Mouse (Mus musculus): ENCODE results near the gene Apeh. TPM values are rescaled to one million over a fixed set of nuclear protein-coding genes. Genes with fewer than 3 reads are reported as not detected.

Gene Apeh
- 24.7 TPM for polyA plus RNA-seq (2014; fragmentation: Illumina TruSeq; extraction: RNeasy Lipid Tissue Mini Kit (QIAGEN cat#74804); ENCODE audit: low read depth, low replicate concordance)

DNA sequence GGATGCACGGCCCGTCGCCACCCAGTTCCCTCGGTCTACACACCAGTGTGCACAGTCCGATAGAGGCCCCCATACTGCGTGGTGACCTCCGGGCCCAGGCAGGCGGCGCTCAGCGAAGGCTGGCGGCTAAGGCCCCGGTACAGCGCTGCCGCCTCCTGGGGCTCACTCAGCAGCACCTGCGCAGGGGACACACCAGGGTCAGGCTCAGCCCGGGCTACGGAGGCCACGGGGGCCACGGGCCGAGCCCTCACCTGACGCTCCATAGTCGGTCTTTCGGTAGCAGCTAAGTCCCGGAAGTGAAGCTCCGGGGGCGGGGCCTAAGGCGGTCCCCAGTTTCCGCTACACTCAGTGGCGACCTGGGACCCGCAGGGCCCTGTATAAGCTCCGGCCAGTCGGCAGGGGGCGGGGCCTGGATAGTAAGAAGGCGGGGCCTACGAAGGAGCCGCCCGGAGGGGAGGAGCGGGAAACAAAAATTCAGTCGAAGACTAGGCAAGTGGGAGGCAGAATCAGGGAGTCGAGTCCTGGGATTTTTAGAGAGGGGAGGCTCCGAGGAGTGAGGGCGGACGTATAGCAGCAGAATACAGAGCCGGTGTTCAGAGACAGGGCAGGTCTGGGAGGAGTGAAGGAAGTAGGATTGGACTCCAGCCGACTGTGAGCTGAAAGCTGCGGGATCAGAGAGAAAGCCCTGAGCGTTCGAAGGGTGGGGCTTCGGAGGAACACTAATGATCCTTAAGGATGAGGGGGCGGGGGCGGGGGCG lies at the start of gene Apeh:
TSS of gene Apeh (minus strand) at position 423 of the 758 bp plus-strand sequence.

DNA sequence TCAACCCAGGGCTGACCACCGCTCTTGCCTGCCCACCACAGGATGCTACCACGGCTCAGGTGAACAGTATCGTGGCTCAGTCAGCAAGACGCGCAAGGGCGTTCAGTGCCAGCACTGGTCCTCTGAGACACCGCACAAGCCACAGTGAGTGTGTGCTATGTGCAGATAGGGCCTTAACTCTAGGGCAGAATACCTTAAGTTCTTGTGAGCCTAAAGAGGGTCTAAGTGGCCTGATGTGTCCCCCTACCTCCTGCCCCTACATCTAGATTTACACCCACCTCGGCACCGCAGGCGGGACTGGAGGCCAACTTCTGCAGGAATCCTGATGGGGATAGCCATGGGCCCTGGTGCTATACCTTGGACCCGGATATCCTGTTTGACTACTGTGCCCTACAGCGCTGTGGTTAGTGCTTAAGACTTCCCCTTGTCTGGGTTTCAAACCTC lies 11.4 kb downstream of the Apeh start, which contains the start of gene Rnf123:
TSS of gene Rnf123 (minus strand) at position 359 of the 444 bp plus-strand sequence.

DNA sequence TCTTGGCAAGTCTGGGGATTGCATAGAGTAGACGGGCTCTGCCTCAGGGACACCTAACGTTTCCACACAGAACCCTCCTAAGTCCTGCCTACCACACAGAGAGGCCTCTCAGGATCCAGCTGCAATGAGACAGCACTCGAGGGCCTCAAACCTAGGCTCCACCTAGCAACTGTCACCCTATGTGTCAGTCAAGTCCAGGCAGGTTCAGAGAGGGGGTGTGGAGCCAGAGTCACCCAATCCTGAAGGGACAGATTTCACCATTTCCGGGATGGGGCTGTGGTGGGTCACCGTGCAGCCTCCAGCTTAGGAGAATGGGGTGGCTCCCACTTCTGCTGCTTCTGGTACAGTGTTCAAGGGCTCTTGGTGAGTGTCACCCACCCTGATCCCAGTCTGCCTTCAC lies 14.2 kb downstream of the Apeh start, which contains the start of gene Mst1:
TSS of gene Mst1 (plus strand) at position 269 of the 400 bp plus-strand sequence.

DNA sequence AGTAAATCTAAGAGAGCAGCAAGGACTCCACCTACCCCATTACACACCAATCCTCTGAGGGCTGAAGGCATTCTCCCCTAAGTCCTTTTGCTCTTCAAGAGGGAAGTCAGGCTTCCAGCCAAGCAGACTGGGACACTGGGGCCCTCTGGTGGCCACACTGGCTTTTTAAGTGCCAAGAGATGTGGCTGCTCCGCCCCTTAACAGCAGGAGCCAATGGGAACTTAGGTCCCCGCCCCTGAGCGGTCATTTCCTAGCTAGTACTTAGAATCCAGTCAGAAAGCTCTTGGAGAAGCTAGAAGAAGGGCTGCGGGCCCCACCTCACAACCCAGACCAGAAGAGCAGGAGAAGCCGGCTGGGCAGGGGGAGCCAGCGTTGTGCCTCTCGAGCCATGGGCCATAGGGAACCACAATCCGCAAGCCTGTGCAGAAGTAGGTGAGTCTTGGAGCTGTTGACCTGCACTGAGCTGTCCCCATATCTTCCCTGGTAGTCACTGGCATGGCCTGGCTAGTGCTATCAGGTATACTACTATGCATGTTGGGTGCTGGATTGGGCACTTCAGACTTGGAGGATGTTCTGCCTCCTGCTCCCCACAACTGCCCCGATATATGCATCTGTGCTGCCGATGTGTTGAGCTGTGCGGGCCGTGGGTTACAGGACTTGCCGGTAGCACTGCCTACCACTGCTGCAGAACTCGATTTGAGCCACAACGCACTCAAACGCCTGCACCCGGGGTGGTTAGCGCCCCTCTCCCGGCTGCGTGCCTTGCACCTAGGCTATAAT lies 41.3 kb downstream of the Apeh start, which contains the start of gene Amigo3:
TSS of gene Amigo3 (plus strand) at position 275 of the 780 bp plus-strand sequence.

DNA sequence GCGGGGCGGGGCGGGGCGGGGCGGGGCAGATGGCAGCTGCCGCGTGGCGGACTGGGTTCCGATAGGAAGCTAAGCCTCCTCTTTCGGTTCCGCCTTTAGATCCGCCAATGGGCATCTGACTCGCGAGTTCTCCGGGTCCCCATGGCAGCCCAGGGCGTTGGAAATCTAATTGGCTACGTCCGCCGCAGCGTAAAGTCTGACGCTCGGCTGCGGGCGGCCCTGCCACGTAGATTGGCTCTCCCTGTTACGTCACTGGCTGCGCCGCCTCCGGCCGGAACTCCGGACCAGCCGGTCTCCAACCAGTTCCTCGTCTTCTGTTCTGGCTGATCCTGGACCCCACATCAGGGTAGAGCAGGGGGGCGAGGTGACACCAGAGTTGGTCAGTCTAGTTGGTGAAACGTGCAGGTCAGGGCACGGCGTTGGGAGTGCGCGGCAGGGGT lies 45.4 kb downstream of the Apeh start, which contains the start of gene Gmppb:
TSS of gene Gmppb (plus strand) at position 227 of the 440 bp plus-strand sequence.

Other genes with a start within 250 kb of the Apeh start
- gene Rbm6, start 221.4 kb downstream of the Apeh start, polyA plus RNA-seq (2014; fragmentation: Illumina TruSeq; extraction: RNeasy Lipid Tissue Mini Kit (QIAGEN cat#74804); ENCODE audit: low read depth, low replicate concordance) = 211 TPM
- not detected for gene Mon1a, start 206.5 kb downstream of the Apeh start, polyA plus RNA-seq (2014; fragmentation: Illumina TruSeq; extraction: RNeasy Lipid Tissue Mini Kit (QIAGEN cat#74804); ENCODE audit: low read depth, low replicate concordance)
- 2.0 TPM for gene Mst1r, start 187.7 kb downstream of the Apeh start, polyA plus RNA-seq (2014; fragmentation: Illumina TruSeq; extraction: RNeasy Lipid Tissue Mini Kit (QIAGEN cat#74804); ENCODE audit: low read depth, low replicate concordance)
- not detected for gene Actl11, start 166.1 kb downstream of the Apeh start, polyA plus RNA-seq (2014; fragmentation: Illumina TruSeq; extraction: RNeasy Lipid Tissue Mini Kit (QIAGEN cat#74804); ENCODE audit: low read depth, low replicate concordance)
- not detected for gene Camkv, start 158.9 kb downstream of the Apeh start, polyA plus RNA-seq (2014; fragmentation: Illumina TruSeq; extraction: RNeasy Lipid Tissue Mini Kit (QIAGEN cat#74804); ENCODE audit: low read depth, low replicate concordance)
- 0.32 TPM for gene Traip, start 144.5 kb downstream of the Apeh start, polyA plus RNA-seq (2014; fragmentation: Illumina TruSeq; extraction: RNeasy Lipid Tissue Mini Kit (QIAGEN cat#74804); ENCODE audit: low read depth, low replicate concordance)
- 4.6 TPM for gene Uba7, start 119.1 kb downstream of the Apeh start, polyA plus RNA-seq (2014; fragmentation: Illumina TruSeq; extraction: RNeasy Lipid Tissue Mini Kit (QIAGEN cat#74804); ENCODE audit: low read depth, low replicate concordance)
- gene Gm20661, start 111.5 kb downstream of the Apeh start, polyA plus RNA-seq (2014; fragmentation: Illumina TruSeq; extraction: RNeasy Lipid Tissue Mini Kit (QIAGEN cat#74804); ENCODE audit: low read depth, low replicate concordance) = 0.47 TPM
- gene Inka1, start 108.7 kb downstream of the Apeh start, polyA plus RNA-seq (2014; fragmentation: Illumina TruSeq; extraction: RNeasy Lipid Tissue Mini Kit (QIAGEN cat#74804); ENCODE audit: low read depth, low replicate concordance) = not detected
- not detected for gene Cdhr4, start 102.1 kb downstream of the Apeh start, polyA plus RNA-seq (2014; fragmentation: Illumina TruSeq; extraction: RNeasy Lipid Tissue Mini Kit (QIAGEN cat#74804); ENCODE audit: low read depth, low replicate concordance)
- gene Gm20662, start 98.3 kb downstream of the Apeh start, polyA plus RNA-seq (2014; fragmentation: Illumina TruSeq; extraction: RNeasy Lipid Tissue Mini Kit (QIAGEN cat#74804); ENCODE audit: low read depth, low replicate concordance) = not detected
- gene Ip6k1, start 92.1 kb downstream of the Apeh start, polyA plus RNA-seq (2014; fragmentation: Illumina TruSeq; extraction: RNeasy Lipid Tissue Mini Kit (QIAGEN cat#74804); ENCODE audit: low read depth, low replicate concordance) = 21.5 TPM
- gene Gmppb, start 45.4 kb downstream of the Apeh start, polyA plus RNA-seq (2014; fragmentation: Illumina TruSeq; extraction: RNeasy Lipid Tissue Mini Kit (QIAGEN cat#74804); ENCODE audit: low read depth, low replicate concordance) = 1.2 TPM
- 0.28 TPM for gene Amigo3, start 41.4 kb downstream of the Apeh start, polyA plus RNA-seq (2014; fragmentation: Illumina TruSeq; extraction: RNeasy Lipid Tissue Mini Kit (QIAGEN cat#74804); ENCODE audit: low read depth, low replicate concordance)
- not detected for gene Mst1, start 14.2 kb downstream of the Apeh start, polyA plus RNA-seq (2014; fragmentation: Illumina TruSeq; extraction: RNeasy Lipid Tissue Mini Kit (QIAGEN cat#74804); ENCODE audit: low read depth, low replicate concordance)
- gene Rnf123, start 11.3 kb downstream of the Apeh start, polyA plus RNA-seq (2014; fragmentation: Illumina TruSeq; extraction: RNeasy Lipid Tissue Mini Kit (QIAGEN cat#74804); ENCODE audit: low read depth, low replicate concordance) = 0.60 TPM
- 0.79 TPM for gene Bsn, start 95.8 kb upstream of the Apeh start, polyA plus RNA-seq (2014; fragmentation: Illumina TruSeq; extraction: RNeasy Lipid Tissue Mini Kit (QIAGEN cat#74804); ENCODE audit: low read depth, low replicate concordance)
- 38.0 TPM for gene Dag1, start 169.4 kb upstream of the Apeh start, polyA plus RNA-seq (2014; fragmentation: Illumina TruSeq; extraction: RNeasy Lipid Tissue Mini Kit (QIAGEN cat#74804); ENCODE audit: low read depth, low replicate concordance)
- 13.2 TPM for gene Nicn1, start 195.8 kb upstream of the Apeh start, polyA plus RNA-seq (2014; fragmentation: Illumina TruSeq; extraction: RNeasy Lipid Tissue Mini Kit (QIAGEN cat#74804); ENCODE audit: low read depth, low replicate concordance)
- gene Amt, start 202.2 kb upstream of the Apeh start, polyA plus RNA-seq (2014; fragmentation: Illumina TruSeq; extraction: RNeasy Lipid Tissue Mini Kit (QIAGEN cat#74804); ENCODE audit: low read depth, low replicate concordance) = 4.4 TPM
- 568 TPM for gene Rhoa, start 211.5 kb upstream of the Apeh start, polyA plus RNA-seq (2014; fragmentation: Illumina TruSeq; extraction: RNeasy Lipid Tissue Mini Kit (QIAGEN cat#74804); ENCODE audit: low read depth, low replicate concordance)
- gene Tcta, start 211.6 kb upstream of the Apeh start, polyA plus RNA-seq (2014; fragmentation: Illumina TruSeq; extraction: RNeasy Lipid Tissue Mini Kit (QIAGEN cat#74804); ENCODE audit: low read depth, low replicate concordance) = 19.7 TPM
- 14.4 TPM for gene Gpx1, start 244.3 kb upstream of the Apeh start, polyA plus RNA-seq (2014; fragmentation: Illumina TruSeq; extraction: RNeasy Lipid Tissue Mini Kit (QIAGEN cat#74804); ENCODE audit: low read depth, low replicate concordance)